Mouse (Mus musculus): ENCODE results near the gene Pm20d1. TPM values are rescaled to one million over a fixed set of nuclear protein-coding genes. Genes with fewer than 3 reads are reported as not detected.

Pm20d1 gene
- total RNA-seq, 2 experiments from 2014 or later, result 11.0 to 11.5 TPM

Other genes with a start within 250 kb of the Pm20d1 start
- not detected for gene Avpr1b, start 198.1 kb upstream of the Pm20d1 start, total RNA-seq (2021)
- gene Ctse, start 159.1 kb upstream of the Pm20d1 start, total RNA-seq (2021), result 10 to 100 TPM; 15.3 to 32.2 TPM
- 1 to 10 TPM; 4.6 to 5.3 TPM for gene Rab7b, start 108.7 kb upstream of the Pm20d1 start, total RNA-seq (2021)
- under 1 TPM; 0.51 to 0.73 TPM for gene Slc26a9, start 53.4 kb upstream of the Pm20d1 start, total RNA-seq (2021)
- 10 to 100 TPM; 44.7 to 47.5 TPM for gene Slc41a1, start 30.1 kb downstream of the Pm20d1 start, total RNA-seq (2021)
- 10 to 100 TPM; 15.1 to 18.0 TPM for gene Rab29, start 69.8 kb downstream of the Pm20d1 start, total RNA-seq (2021)
- gene Nucks1, start 113.2 kb downstream of the Pm20d1 start, total RNA-seq (2021), result 100 to 1,000 TPM; 191 to 192 TPM
- gene Slc45a3, start 165.6 kb downstream of the Pm20d1 start, total RNA-seq (2021), result 10 to 100 TPM; 11.6 to 15.1 TPM
- 100 to 1,000 TPM; 130 to 135 TPM for gene Elk4, start 210.2 kb downstream of the Pm20d1 start, total RNA-seq (2021)